Mouse (Mus musculus): Measurements from ENCODE around the gene Banf2. TPM values are rescaled to one million over a fixed set of nuclear protein-coding genes. Genes with fewer than 3 reads are reported as not detected.

The Banf2 gene
- total and polyA plus RNA-seq, 2 experiments from 2014 or later: not detected

- under 1% methylated on average over 47 of the region's 53 CpGs for WGBS
- TF ChIP-seq CTCF (IDR thresholded peaks at IDR 0.05; ENCODE audit: low read depth) (no peak), EP300 (IDR thresholded peaks at IDR 0.05; ENCODE audit: low read depth) (no peak)
Measured at GRCm38 (mm10) chr2:144011080-144011551, 21.7 kb upstream of the Banf2 start, which contains the start of gene Rrbp1. TSS of gene Rrbp1 (minus strand) at chr2:144011263.

GRCm38 (mm10) chr2:144014051-144014450 lies 18.8 kb upstream of the Banf2 start:
- Histone ChIP-seq H3K4me3 (ENCODE audit: low read depth, low read length) (no peak overlapping the region), H3K9ac (replicated peaks; ENCODE audit: low read depth, low read length) (no peak overlapping the region), H3K27ac (ENCODE audit: low read depth) (no peak overlapping the region), H3K4me1 (ENCODE audit: control insufficient read depth, insufficient read depth) (peaks cover 9% of the 10 kb centered on the region; the same call in 1 of the 2 replicates), H3K27me3 (ENCODE audit: control insufficient read depth, insufficient read depth, low read length) (no peaks in the 10 kb centered on the region), H3K4me2 (ENCODE audit: low read depth, low read length) (no peak overlapping the region), H3K36me3 (replicated peaks; ENCODE audit: control insufficient read depth, insufficient read depth, low read length) (no peaks in the 10 kb centered on the region), H3K9me3 (replicated peaks; ENCODE audit: control insufficient read depth, low read length) (no peaks in the 10 kb centered on the region)
- 83% methylated on average over 11 of the region's 11 CpGs for WGBS
- TF ChIP-seq CTCF (IDR thresholded peaks at IDR 0.05; ENCODE audit: low read depth) (no peak), EP300 (IDR thresholded peaks at IDR 0.05; ENCODE audit: low read depth) (no peak)
- ATAC-seq (ENCODE audit: insufficient read depth, low read depth) (no peak), DNase-seq (ENCODE audit: low spot score) (no peak)

More at GRCm38 (mm10) chr2:144011080-144011551, 21.7 kb upstream of the Banf2 start, which contains the start of gene Rrbp1:
- H3K4me1 ChIP-seq (ENCODE audit: control insufficient read depth, insufficient read depth): peaks cover 32% of the 10 kb centered on the region
- H3K27me3 ChIP-seq (ENCODE audit: control insufficient read depth, insufficient read depth, low read length): no peaks in the 10 kb centered on the region
- peak; percentile 96 for ATAC-seq (ENCODE audit: insufficient read depth, low read depth)
- H3K4me3 ChIP-seq (ENCODE audit: low read depth, low read length): peak within 1 kb of the TSS; percentile 78
- H3K36me3 ChIP-seq (replicated peaks; ENCODE audit: control insufficient read depth, insufficient read depth, low read length): peaks cover 3% of the 10 kb centered on the region; the same call in 1 of the 2 replicates
- peak within 1 kb of the TSS; percentile 95 for H3K27ac ChIP-seq (ENCODE audit: low read depth)
- no peaks in the 10 kb centered on the region for H3K9me3 ChIP-seq (replicated peaks; ENCODE audit: control insufficient read depth, low read length)
- peak within 1 kb of the TSS; percentile 84 for H3K4me2 ChIP-seq (ENCODE audit: low read depth, low read length)
- DNase-seq (ENCODE audit: low spot score): peak; percentile 99
- peak within 1 kb of the TSS; percentile 96 for H3K9ac ChIP-seq (replicated peaks; ENCODE audit: low read depth, low read length)

- Histone ChIP-seq H3K9me3 (replicated peaks; ENCODE audit: control insufficient read depth, low read length) (no peaks in the 10 kb centered on the region), H3K4me1 (ENCODE audit: control insufficient read depth, insufficient read depth) (peaks cover 4% of the 10 kb centered on the region; the same call in 1 of the 2 replicates), H3K4me2 (ENCODE audit: low read depth, low read length) (no peak overlapping the region), H3K27me3 (ENCODE audit: control insufficient read depth, insufficient read depth, low read length) (no peaks in the 10 kb centered on the region), H3K36me3 (replicated peaks; ENCODE audit: control insufficient read depth, insufficient read depth, low read length) (no peaks in the 10 kb centered on the region), H3K4me3 (ENCODE audit: low read depth, low read length) (no peak overlapping the region), H3K9ac (replicated peaks; ENCODE audit: low read depth, low read length) (no peak overlapping the region), H3K27ac (ENCODE audit: low read depth) (no peak overlapping the region)
- 55% methylated on average over 5 of the region's 5 CpGs for WGBS
- no peak for DNase-seq (ENCODE audit: low spot score)
- TF ChIP-seq CTCF (IDR thresholded peaks at IDR 0.05; ENCODE audit: low read depth): no peak
- TF ChIP-seq EP300 (IDR thresholded peaks at IDR 0.05; ENCODE audit: low read depth): no peak
- no peak for ATAC-seq (ENCODE audit: insufficient read depth, low read depth)
Measured at GRCm38 (mm10) chr2:144014481-144014880, 18.4 kb upstream of the Banf2 start.

GRCm38 (mm10) chr2:144015861-144016260 lies 17.0 kb upstream of the Banf2 start:
- DNase-seq (ENCODE audit: low spot score): no peak
- no peak for ATAC-seq (ENCODE audit: insufficient read depth, low read depth)
- Histone ChIP-seq H3K27me3 (ENCODE audit: control insufficient read depth, insufficient read depth, low read length) (no peaks in the 10 kb centered on the region), H3K9ac (replicated peaks; ENCODE audit: low read depth, low read length) (no peak overlapping the region), H3K4me1 (ENCODE audit: control insufficient read depth, insufficient read depth) (no peaks in the 10 kb centered on the region), H3K9me3 (replicated peaks; ENCODE audit: control insufficient read depth, low read length) (no peaks in the 10 kb centered on the region), H3K4me2 (ENCODE audit: low read depth, low read length) (no peak overlapping the region), H3K27ac (ENCODE audit: low read depth) (no peak overlapping the region), H3K4me3 (ENCODE audit: low read depth, low read length) (no peak overlapping the region), H3K36me3 (replicated peaks; ENCODE audit: control insufficient read depth, insufficient read depth, low read length) (no peaks in the 10 kb centered on the region)
- 79% methylated on average over 9 of the region's 9 CpGs for WGBS
- TF ChIP-seq EP300 (IDR thresholded peaks at IDR 0.05; ENCODE audit: low read depth) (no peak), CTCF (IDR thresholded peaks at IDR 0.05; ENCODE audit: low read depth) (no peak)

- no peak for TF ChIP-seq CTCF (IDR thresholded peaks at IDR 0.05; ENCODE audit: low read depth)
- TF ChIP-seq EP300 (IDR thresholded peaks at IDR 0.05; ENCODE audit: low read depth): no peak
- H3K9ac ChIP-seq (replicated peaks; ENCODE audit: low read depth, low read length): no peak overlapping the region
- H3K27ac ChIP-seq (ENCODE audit: low read depth): no peak overlapping the region
- no peaks in the 10 kb centered on the region for H3K27me3 ChIP-seq (ENCODE audit: control insufficient read depth, insufficient read depth, low read length)
- ATAC-seq (ENCODE audit: insufficient read depth, low read depth) (no peak), DNase-seq (ENCODE audit: low spot score) (no peak)
- H3K4me1 ChIP-seq (ENCODE audit: control insufficient read depth, insufficient read depth): no peaks in the 10 kb centered on the region
- H3K4me3 ChIP-seq (ENCODE audit: low read depth, low read length): no peak overlapping the region
- H3K36me3 ChIP-seq (replicated peaks; ENCODE audit: control insufficient read depth, insufficient read depth, low read length): no peaks in the 10 kb centered on the region
- H3K9me3 ChIP-seq (replicated peaks; ENCODE audit: control insufficient read depth, low read length): no peaks in the 10 kb centered on the region
- no peak overlapping the region for H3K4me2 ChIP-seq (ENCODE audit: low read depth, low read length)
- WGBS: 38% methylated on average over 2 of the region's 2 CpGs
Measured at GRCm38 (mm10) chr2:144019971-144020370, 12.9 kb upstream of the Banf2 start.

GRCm38 (mm10) chr2:144022441-144022840 lies 10.4 kb upstream of the Banf2 start:
- 85% methylated on average over 3 of the region's 3 CpGs for WGBS

More at GRCm38 (mm10) chr2:144022441-144022840, 10.4 kb upstream of the Banf2 start:
- DNase-seq (ENCODE audit: low spot score): no peak
- TF ChIP-seq CTCF (IDR thresholded peaks at IDR 0.05; ENCODE audit: low read depth) (no peak), EP300 (IDR thresholded peaks at IDR 0.05; ENCODE audit: low read depth) (no peak)
- Histone ChIP-seq H3K4me3 (ENCODE audit: low read depth, low read length) (no peak overlapping the region), H3K36me3 (replicated peaks; ENCODE audit: control insufficient read depth, insufficient read depth, low read length) (no peaks in the 10 kb centered on the region), H3K27ac (ENCODE audit: low read depth) (no peak overlapping the region), H3K4me2 (ENCODE audit: low read depth, low read length) (no peak overlapping the region), H3K27me3 (ENCODE audit: control insufficient read depth, insufficient read depth, low read length) (no peaks in the 10 kb centered on the region), H3K9ac (replicated peaks; ENCODE audit: low read depth, low read length) (no peak overlapping the region), H3K4me1 (ENCODE audit: control insufficient read depth, insufficient read depth) (no peaks in the 10 kb centered on the region), H3K9me3 (replicated peaks; ENCODE audit: control insufficient read depth, low read length) (no peaks in the 10 kb centered on the region)
- no peak for ATAC-seq (ENCODE audit: insufficient read depth, low read depth)
